Mouse (Mus musculus) heart, embryonic 16.5 days (tissue): Measurements from ENCODE around the gene Henmt1. TPM values are rescaled to one million over a fixed set of nuclear protein-coding genes. Genes with fewer than 3 reads are reported as not detected.

Experiments used
- ATAC-seq: fragments of 200-750 bp; cut with Nextera tagmentation; replicated peaks from 2 replicates; pipeline ENCODE4 v1.8.0; 2017; ENCODE audit warnings: moderate number of reproducible peaks; ENCODE audit not compliant: insufficient read depth, low FRiP score; ENCODE audit errors: extremely low read depth
- H3K27ac ChIP-seq: fragments of 300-500 bp; sonication (generic); 2 replicates; pipeline ENCODE4 v1.5.1; 2014; ENCODE audit warnings: mild to moderate bottlenecking, low read length, control low read depth, moderate library complexity
- H3K27me3 ChIP-seq: fragments of 300-500 bp; sonication (generic); 2 replicates; pipeline ENCODE4 v1.6.1; 2014; ENCODE audit warnings: low read length, mixed read lengths; ENCODE audit not compliant: control insufficient read depth, insufficient read depth
- H3K36me3 ChIP-seq: fragments of 300-500 bp; sonication (generic); 2 replicates; pipeline ENCODE4 v1.6.1; 2014; ENCODE audit not compliant: control insufficient read depth, insufficient read depth
- H3K4me1 ChIP-seq: fragments of 300-500 bp; sonication (generic); 2 replicates; pipeline ENCODE4 v1.6.1; 2014; ENCODE audit warnings: low read length, mixed read lengths; ENCODE audit not compliant: control insufficient read depth, insufficient read depth
- H3K4me2 ChIP-seq: fragments of 300-500 bp; sonication (generic); 2 replicates; pipeline ENCODE4 v1.6.1; 2014; ENCODE audit warnings: low read depth, mild to moderate bottlenecking, control low read depth, low read length
- H3K4me3 ChIP-seq: fragments of 300-500 bp; sonication (generic); 2 replicates; pipeline ENCODE4 v1.5.1; 2014; ENCODE audit warnings: mild to moderate bottlenecking, control low read depth, low read length
- H3K9ac ChIP-seq: fragments of 300-500 bp; sonication (generic); 2 replicates; pipeline ENCODE4 v1.6.1; 2014; ENCODE audit warnings: low read length, control low read depth
- H3K9me3 ChIP-seq: fragments of 300-500 bp; sonication (generic); replicated peaks from 2 replicates; pipeline ENCODE4 v1.6.1; 2016; ENCODE audit warnings: low read length; ENCODE audit not compliant: control insufficient read depth
- WGBS: fragments of 180-500 bp; shearing (Covaris S2); extraction: QIAGEN DNeasy Blood & Tissue Kit; methylation state at CpG from one replicate; pipeline ENCODE4 v1.1.7; 2014; 5-methylcytosine and 5-hydroxymethylcytosine counted together
- polyA plus RNA-seq: library from polyadenylated mRNA; unstranded; fragments of >200 nt; fragmentation: Nextera tagmentation; extraction: Ambion mirVana; gene quantifications from 2 replicates; pipeline ENCODE4 v1.2.1, GENCODE M21; 2015

The Henmt1 gene
- polyA plus RNA-seq, 1 experiment from 2014 or later: 0.39 TPM

DNA sequence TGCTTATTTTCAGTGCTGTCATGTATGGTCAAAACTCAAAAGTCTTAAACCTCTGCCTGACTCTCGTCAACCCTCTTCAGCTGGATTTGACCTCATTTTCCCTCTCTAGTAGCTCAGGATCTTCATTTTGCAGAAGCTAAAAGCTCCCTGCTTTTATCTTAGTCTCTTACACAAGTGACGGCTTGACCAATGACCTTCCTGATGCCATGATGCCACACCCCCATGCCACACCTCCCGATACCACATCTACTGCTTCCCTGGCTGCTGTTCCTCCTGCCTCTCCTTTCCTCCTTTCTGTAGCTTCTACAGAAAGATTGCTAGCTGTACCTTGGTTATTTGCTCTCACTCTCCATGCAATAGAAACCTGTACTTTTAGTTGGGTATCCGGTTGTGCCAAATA, 58.1 kb downstream of the Henmt1 start:
- H3K27me3 ChIP-seq: no peaks in the 10 kb centered on the region
- H3K4me3 ChIP-seq: no peak overlapping the region
- ATAC-seq: no peak; the same call in 1 of the 2 replicates
- H3K27ac ChIP-seq: no peak overlapping the region
- peak overlapping the region; percentile 4; the same call in 1 of the 2 replicates for H3K4me2 ChIP-seq
- peaks cover 5% of the 10 kb centered on the region; the same call in 1 of the 2 replicates for H3K36me3 ChIP-seq
- 44% methylated on average over 4 of the region's 4 CpGs for WGBS
- no peaks in the 10 kb centered on the region for H3K9me3 ChIP-seq
- H3K9ac ChIP-seq: no peak overlapping the region
- H3K4me1 ChIP-seq: peaks cover 2% of the 10 kb centered on the region; the same call in 1 of the 2 replicates

DNA sequence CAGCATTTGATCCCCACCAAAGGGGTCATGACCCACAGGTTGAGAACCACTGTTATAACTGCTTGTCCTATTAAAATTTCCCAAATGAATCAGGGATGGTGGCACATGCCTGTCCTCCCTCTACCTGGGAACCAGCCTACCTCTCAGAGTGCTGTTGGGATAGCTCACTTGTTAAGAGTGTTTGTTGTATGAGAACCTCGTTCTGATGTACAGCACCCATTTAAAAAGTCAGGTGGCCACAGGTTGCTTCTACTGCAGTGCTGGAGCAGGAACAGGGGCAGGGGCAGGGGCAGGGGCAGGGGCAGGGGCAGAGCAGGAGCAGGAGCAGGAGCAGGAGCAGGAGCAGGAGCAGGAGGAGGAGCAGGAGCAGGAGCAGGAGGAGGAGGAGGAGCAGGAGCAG, 59.5 kb downstream of the Henmt1 start:
- H3K27me3 ChIP-seq: no peaks in the 10 kb centered on the region
- H3K9ac ChIP-seq: no peak overlapping the region
- H3K4me3 ChIP-seq: no peak overlapping the region
- peaks cover 2% of the 10 kb centered on the region; the same call in 1 of the 2 replicates for H3K4me1 ChIP-seq
- H3K4me2 ChIP-seq: no peak overlapping the region
- H3K36me3 ChIP-seq: peaks cover 5% of the 10 kb centered on the region; the same call in 1 of the 2 replicates
- no peak for ATAC-seq
- H3K9me3 ChIP-seq: no peaks in the 10 kb centered on the region
- no peak overlapping the region for H3K27ac ChIP-seq
- WGBS: 71% methylated on average over 1 of the region's 1 CpGs

GRCm38 (mm10) chr3:109005777-109006176, 66.1 kb downstream of the Henmt1 start:
- no peak overlapping the region for H3K27ac ChIP-seq
- no peak for ATAC-seq
- no peaks in the 10 kb centered on the region for H3K9me3 ChIP-seq
- H3K36me3 ChIP-seq: peaks cover under 1% of the 10 kb centered on the region; the same call in 1 of the 2 replicates
- peaks cover 3% of the 10 kb centered on the region for H3K4me1 ChIP-seq
- no peaks in the 10 kb centered on the region for H3K27me3 ChIP-seq
- no peak overlapping the region for H3K9ac ChIP-seq
- WGBS: 69% methylated on average over 5 of the region's 5 CpGs
- H3K4me3 ChIP-seq: no peak overlapping the region
- H3K4me2 ChIP-seq: no peak overlapping the region

DNA sequence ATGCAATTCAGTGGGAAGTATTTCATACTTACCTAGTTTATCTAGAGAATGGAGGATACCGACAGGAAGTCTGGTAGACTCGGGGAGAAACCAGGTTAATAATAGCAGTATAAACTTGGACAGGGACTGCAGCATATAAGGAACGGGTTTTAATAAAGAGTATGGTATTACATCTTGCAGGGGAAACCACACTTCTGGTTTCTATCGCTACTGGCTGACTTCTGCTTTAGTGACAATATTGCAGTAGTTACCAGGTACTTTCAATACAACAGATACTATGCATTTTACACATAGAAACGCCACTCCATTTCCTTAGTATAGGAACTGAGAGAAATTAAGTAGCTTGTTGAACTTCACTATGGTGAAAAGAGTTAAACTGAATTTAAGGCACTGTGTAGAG, 68.5 kb downstream of the Henmt1 start:
- H3K27ac ChIP-seq: no peak overlapping the region
- no peak overlapping the region for H3K9ac ChIP-seq
- no peaks in the 10 kb centered on the region for H3K36me3 ChIP-seq
- H3K4me1 ChIP-seq: peaks cover 9% of the 10 kb centered on the region
- ATAC-seq: no peak
- H3K4me3 ChIP-seq: no peak overlapping the region
- no peaks in the 10 kb centered on the region for H3K27me3 ChIP-seq
- H3K9me3 ChIP-seq: no peaks in the 10 kb centered on the region
- no peak overlapping the region for H3K4me2 ChIP-seq
- WGBS: 76% methylated on average over 5 of the region's 5 CpGs

Other genes with a start within 250 kb of the Henmt1 start
- 28.9 and 31.5 TPM in 2 replicates for gene Gpsm2, start 217.6 kb upstream of the Henmt1 start, polyA plus RNA-seq
- gene Aknad1, start 200.2 kb upstream of the Henmt1 start, polyA plus RNA-seq: 0.10 TPM in 1 of 2 replicates, not detected in the other
- 32.2 and 33.1 TPM in 2 replicates for gene Stxbp3, start 99.3 kb upstream of the Henmt1 start, polyA plus RNA-seq
- gene Fndc7, start 49.9 kb upstream of the Henmt1 start, polyA plus RNA-seq: 0.10 and 0.21 TPM in 2 replicates
- gene Prpf38b, start 28.1 kb upstream of the Henmt1 start, polyA plus RNA-seq: 49.9 and 60.6 TPM in 2 replicates
- not detected in 2 replicates for gene Gm9857, start 572 bp downstream of the Henmt1 start, polyA plus RNA-seq
- gene Fam102b, start 87.7 kb downstream of the Henmt1 start, polyA plus RNA-seq: 3.6 and 3.7 TPM in 2 replicates
- gene Slc25a54, start 140.6 kb downstream of the Henmt1 start, polyA plus RNA-seq: not detected in 2 replicates
- 17.1 and 19.8 TPM in 2 replicates for gene Slc25a24, start 183.3 kb downstream of the Henmt1 start, polyA plus RNA-seq